Mouse (Mus musculus) NIH3T3 (cell line): ENCODE measurements at regions not wholly inside any gene's neighbourhood (a gene's known extent, or its start where the extent isn't known, plus 50 kb on each side); places are given as distances from the start of the nearest gene placed in this dataset.

Source experiments
- DNase-seq: peaks from one replicate; pipeline ENCODE4 v3.0.0-alpha.2; 2012; ENCODE audit warnings: low read depth

DNA sequence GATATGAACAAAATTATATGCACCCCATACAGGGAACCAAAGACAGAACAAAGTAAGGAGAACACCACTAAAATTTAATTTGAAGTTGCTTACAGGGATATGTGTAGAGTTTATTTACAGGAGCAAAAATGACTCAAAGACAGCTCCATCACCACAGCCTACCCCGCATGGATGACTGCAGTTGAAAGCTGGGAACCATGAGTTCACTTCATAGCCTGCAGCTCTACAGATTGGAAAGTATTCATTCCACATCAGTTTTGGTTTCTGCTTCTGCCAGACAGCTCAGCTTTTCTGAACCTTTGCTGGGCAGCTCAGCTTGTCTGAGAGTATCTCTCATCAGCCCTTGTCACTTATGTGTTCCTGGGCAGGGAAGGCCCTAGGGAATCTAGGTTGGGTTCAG lies 160.6 kb upstream of the Sema3d start:
- no peak for DNase-seq

DNA sequence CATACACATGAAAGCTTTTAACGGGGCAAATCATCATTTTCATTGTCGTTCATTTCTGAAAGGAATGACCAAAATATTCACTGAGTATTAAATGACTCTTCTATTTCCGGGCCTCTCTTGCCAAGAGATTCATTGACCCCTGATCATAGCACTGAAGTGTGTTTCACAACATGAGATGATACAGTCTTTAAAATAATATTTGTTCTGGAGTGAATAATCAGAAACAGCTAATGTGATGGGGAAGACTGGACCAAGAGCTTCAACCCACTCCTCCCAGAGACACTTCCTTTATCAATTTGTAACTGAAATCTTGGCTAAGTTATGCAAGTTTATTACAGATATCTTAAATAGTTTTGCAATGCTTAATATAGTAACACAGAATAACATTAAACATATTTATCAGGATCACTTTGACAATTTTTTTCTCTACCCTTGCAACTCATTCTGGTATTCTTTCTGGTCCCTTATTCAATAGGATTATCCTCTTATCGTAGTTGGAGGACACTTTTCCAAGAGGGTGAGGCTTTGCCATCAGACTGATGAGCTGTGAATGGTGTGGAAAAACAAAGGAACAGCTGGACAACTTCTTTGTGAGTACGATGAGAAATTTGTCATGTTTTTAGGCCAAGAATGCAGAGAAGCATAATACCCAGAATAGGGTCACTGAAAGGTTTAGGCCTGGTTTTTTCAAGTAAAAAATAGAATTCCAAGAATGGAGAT lies 149.6 kb upstream of the Sema3d start:
- DNase-seq: no peak

DNA sequence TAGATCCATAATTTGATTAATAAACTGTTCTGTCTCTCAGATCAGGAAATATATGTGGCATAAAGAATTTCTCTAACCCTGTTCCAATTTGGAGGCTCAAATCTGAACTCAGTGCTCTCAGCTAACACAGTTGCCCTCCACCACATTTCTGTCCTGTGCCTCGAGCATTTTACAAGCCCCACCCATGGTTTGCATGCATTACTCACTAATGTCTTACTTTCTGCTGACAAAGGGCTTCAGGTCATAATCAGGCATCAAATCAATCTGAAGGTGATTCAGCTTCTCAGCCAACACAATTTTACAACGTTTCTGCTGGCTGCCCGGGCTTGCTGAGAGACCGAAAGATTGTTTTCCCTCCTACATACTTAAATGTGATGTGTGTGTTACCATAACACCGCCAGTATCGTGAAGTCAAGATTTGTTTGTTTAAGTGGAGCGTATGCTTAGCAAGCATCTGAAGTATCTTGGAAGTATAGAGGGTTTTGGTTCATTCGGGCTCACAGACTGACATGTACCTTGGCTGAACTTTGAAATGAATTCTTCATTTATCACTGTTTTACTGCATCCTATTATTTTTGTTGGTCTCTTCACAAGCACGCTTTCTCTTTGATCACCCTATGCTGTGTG lies 139.9 kb upstream of the Sema3d start:
- no peak for DNase-seq

DNA sequence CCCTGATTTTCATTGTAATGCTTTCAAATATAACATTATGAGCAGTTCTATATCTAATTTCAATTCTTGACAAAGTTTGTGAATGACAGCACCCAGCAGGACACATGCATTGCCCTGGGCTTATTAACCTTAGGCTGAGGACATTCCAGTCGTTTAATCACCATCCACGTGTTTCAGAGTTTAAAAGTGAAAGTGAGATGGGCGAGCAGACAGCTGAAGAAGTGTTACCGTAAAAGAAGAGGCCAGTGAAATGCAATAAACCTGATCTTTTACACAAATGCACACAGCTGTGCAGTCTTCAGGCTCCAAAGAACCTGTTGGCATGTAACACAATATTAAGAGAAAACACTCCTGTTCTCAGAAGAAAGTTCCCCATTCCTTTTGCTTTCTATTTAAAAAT lies 89.5 kb upstream of the Sema3d start:
- peak; percentile 14 for DNase-seq

DNA sequence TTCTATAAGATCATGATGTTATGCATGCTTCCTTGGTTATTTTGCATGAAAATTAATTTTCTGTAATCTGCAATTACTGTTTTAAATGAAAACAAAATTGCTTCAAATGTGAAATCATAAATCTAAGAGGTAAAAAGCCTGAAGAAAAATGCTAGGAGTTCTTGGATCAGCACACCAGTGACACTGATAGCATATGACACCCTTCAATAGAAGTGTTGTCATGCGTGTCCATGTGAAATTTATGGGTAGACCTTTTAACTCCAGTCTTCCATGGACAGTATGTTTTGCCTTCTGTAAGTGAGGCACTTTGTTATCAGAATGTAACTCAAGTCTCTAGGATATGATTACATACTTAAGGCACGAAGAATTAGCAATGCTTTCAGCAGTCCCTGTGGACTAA lies 85.9 kb upstream of the Sema3d start:
- no peak for DNase-seq

DNA sequence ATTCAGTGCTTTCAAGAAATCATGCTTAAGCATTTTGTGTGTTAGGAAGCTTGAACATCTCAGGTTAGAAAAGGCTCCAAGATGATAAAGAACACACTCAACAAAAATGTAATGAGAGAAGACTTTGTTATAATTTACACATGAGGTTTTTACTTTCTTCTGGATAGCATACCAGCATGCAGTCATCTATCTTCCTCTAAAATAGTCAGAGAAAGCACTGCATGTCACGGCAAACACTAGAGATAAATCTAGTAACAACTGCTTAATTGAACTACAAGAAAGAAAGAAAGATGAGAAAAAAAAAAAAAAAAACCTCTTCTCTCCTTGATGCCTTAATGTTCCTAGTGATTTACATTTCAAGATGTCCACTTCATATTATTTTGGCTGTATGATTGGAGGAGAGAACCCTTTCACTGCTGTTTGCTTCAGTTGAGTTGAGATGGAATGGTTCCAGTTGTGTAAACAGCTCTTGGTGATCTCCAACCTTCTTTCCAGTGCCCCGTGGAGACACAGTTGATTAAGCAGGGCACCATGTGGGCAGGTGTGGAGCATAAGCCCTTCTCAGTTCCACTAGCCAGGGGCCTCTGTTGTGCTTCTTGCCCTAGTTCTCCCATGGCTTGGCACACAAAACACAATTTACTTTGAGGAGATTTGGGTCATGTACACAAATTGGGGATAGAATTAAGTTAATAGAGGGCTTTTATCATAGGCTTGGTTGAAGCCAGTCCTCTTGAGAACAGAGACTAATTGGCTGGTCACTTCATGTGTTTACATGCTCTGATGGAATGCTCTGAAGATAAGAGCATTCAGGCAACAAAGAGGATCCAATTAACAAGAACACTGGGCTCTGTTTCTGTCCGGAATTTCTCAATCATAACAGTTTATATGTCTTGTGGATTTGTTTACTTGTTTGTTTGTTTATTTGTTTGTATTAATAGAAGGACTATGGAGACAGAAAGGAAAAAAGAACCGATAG lies 81.1 kb upstream of the Sema3d start:
- no peak for DNase-seq

DNA sequence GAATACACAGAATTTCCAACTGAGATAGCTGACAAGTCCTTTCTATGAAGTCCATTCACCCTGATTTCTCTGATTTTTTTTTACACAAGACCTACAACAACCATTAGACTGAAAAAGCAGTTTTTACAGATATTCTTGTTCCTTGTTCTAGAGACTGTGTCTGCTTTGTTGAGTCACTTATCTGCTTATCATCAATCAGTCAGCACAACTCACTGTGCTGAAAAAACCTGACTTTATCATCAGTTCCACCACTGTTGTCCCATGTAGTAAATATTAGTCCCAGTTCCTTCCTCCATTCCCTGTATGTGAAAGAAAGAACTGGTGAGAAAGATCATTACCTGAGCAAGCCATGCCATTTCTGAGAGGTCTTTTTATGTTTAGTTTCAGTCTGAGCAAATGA lies 73.8 kb upstream of the Sema3d start:
- DNase-seq: no peak

DNA sequence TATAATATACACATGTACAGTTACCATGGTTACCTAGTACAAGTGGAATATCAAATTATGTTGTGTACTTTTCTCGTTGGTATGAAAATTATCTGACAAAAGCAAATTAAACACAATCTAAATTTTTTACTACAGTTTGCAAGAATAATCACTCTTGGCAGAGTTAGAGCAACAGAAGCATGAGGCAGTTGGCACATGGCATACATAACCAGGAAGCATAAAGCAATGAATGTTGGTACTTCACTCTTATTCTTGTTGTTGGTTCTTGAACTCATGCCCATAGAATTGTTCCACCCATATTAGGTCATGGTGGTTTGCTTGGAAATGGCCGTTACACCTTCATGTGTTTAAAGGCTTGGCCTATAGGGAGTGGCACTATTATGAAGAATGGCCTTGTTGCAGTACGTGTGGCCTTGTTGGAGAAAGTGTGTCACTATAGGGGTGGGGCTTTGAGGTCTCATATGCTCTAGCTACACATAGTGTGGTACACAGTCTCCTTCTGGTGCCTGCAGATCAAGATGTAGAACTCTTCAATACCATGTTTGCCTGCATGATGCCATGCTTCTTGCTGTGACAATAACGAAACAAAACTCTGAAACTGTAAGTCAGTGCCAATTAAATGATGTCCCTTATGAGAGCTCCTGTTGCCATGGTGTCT lies 50.4 kb upstream of the Sema3d start:
- no peak for DNase-seq
